Mouse (Mus musculus) liver, adult 2 months (tissue): ENCODE results near the gene Scgb1c1. TPM values are rescaled to one million over a fixed set of nuclear protein-coding genes. Genes with fewer than 3 reads are reported as not detected.

Source experiments
- DNase-seq: peaks from one replicate; pipeline ENCODE4 v3.0.0-alpha.2; 2011; ENCODE audit warnings: low read depth, low spot score; ENCODE audit errors: extremely low read depth
- H3K27ac ChIP-seq: fragments of 200-500 bp; replicated peaks from 2 replicates; pipeline ENCODE4 v1.5.1; 2012; ENCODE audit warnings: low read depth, mild to moderate bottlenecking, control low read depth, inconsistent platforms, low read length; ENCODE audit not compliant: insufficient read depth
- H3K27me3 ChIP-seq: fragments of 200-500 bp; 2 replicates; pipeline ENCODE4 v1.6.1; 2012; ENCODE audit warnings: mild to moderate bottlenecking, moderate library complexity, low read length, inconsistent platforms; ENCODE audit not compliant: control insufficient read depth, insufficient read depth
- H3K36me3 ChIP-seq: fragments of 200-500 bp; 2 replicates; pipeline ENCODE4 v1.6.1; 2012; ENCODE audit warnings: low read length, inconsistent platforms; ENCODE audit not compliant: control insufficient read depth, insufficient read depth
- H3K4me1 ChIP-seq: fragments of 200-500 bp; 2 replicates; pipeline ENCODE4 v1.6.1; 2011; ENCODE audit warnings: low read length; ENCODE audit not compliant: control insufficient read depth, insufficient read depth
- H3K4me3 ChIP-seq: fragments of 200-500 bp; 2 replicates; pipeline ENCODE4 v1.5.1; 2011; ENCODE audit warnings: low read depth, mild to moderate bottlenecking, control low read depth, low read length, moderate library complexity; ENCODE audit not compliant: insufficient read depth
- H3K79me2 ChIP-seq: fragments of 200-500 bp; 2 replicates; pipeline ENCODE4 v1.6.1; 2012; ENCODE audit warnings: inconsistent platforms, mild to moderate bottlenecking, low read length, moderate library complexity; ENCODE audit not compliant: control insufficient read depth, insufficient read depth
- H3K9ac ChIP-seq: fragments of 200-500 bp; 2 replicates; pipeline ENCODE4 v1.6.1; 2012; ENCODE audit warnings: low read depth, mild to moderate bottlenecking, control low read depth, inconsistent platforms, low read length
- CTCF ChIP-seq: fragments of 200-500 bp; IDR thresholded peaks from 2 replicates; pipeline ENCODE4 v1.5.1; 2011; ENCODE audit warnings: low read depth, low read length, control low read depth
- POLR2A ChIP-seq: fragments of 200-500 bp; IDR thresholded peaks from 2 replicates; pipeline ENCODE4 v1.6.1; 2011; ENCODE audit warnings: low read length, control low read depth; ENCODE audit not compliant: insufficient read depth; ENCODE audit errors: extremely low read depth
- WGBS: fragments of 180-500 bp; shearing (Covaris S2); methylation state at CpG from one replicate; pipeline ENCODE4 v1.1.7; 2018; 5-methylcytosine and 5-hydroxymethylcytosine counted together
- polyA plus RNA-seq: library from polyadenylated mRNA; depleted of rRNA; stranded (reverse); fragments of >200 nt; gene quantifications from 2 replicates; pipeline ENCODE4 v1.2.3, GENCODE M21; 2012
- total RNA-seq: library from RNA; depleted of rRNA; stranded (reverse); fragments of >200 nt; gene quantifications from 2 replicates; pipeline ENCODE4 v1.2.3, GENCODE M21; 2014

Scgb1c1 gene
- total and polyA plus RNA-seq, 2 experiments: 0.46 to 1.0 TPM

- Histone ChIP-seq H3K4me1 (peaks cover 16% of the 10 kb centered on the region), H3K27me3 (no peaks in the 10 kb centered on the region), H3K79me2 (no peaks in the 10 kb centered on the region), H3K27ac (no peak overlapping the region), H3K4me3 (no peak overlapping the region), H3K9ac (no peak overlapping the region), H3K36me3 (no peaks in the 10 kb centered on the region)
- DNase-seq: no peak
- WGBS: 76% methylated on average over 10 of the region's 10 CpGs
- no peak for TF ChIP-seq POLR2A
- TF ChIP-seq CTCF: no peak
Measured at GRCm38 (mm10) chr7:140846676-140847075, 1.3 kb downstream of the Scgb1c1 start.

- Histone ChIP-seq H3K79me2 (peaks cover 6% of the 10 kb centered on the region; the same call in 1 of the 2 replicates), H3K4me3 (no peak within 1 kb of the TSS), H3K36me3 (peaks cover 3% of the 10 kb centered on the region; the same call in 1 of the 2 replicates), H3K27ac (no peak within 1 kb of the TSS), H3K27me3 (no peaks in the 10 kb centered on the region), H3K9ac (no peak within 1 kb of the TSS), H3K4me1 (peaks cover 28% of the 10 kb centered on the region)
- DNase-seq: no peak
- TF ChIP-seq POLR2A: no peak
- TF ChIP-seq CTCF: no peak
- WGBS: 56% methylated on average over 11 of the region's 11 CpGs
Measured at GRCm38 (mm10) chr7:140847755-140848580, 2.6 kb downstream of the Scgb1c1 start, which contains the start of gene Odf3. TSS of gene Odf3 (plus strand) at chr7:140847805.

GRCm38 (mm10) chr7:140848591-140848990 is 3.2 kb downstream of the Scgb1c1 start:
- WGBS: 97% methylated on average over 10 of the region's 10 CpGs
- Histone ChIP-seq H3K36me3 (peaks cover 3% of the 10 kb centered on the region; the same call in 1 of the 2 replicates), H3K4me1 (peaks cover 31% of the 10 kb centered on the region)

GRCm38 (mm10) chr7:140851916-140852315 is 6.6 kb downstream of the Scgb1c1 start:
- no peak overlapping the region for H3K9ac ChIP-seq
- 75% methylated on average over 4 of the region's 4 CpGs for WGBS
- H3K27me3 ChIP-seq: no peaks in the 10 kb centered on the region
- peaks cover 48% of the 10 kb centered on the region for H3K4me1 ChIP-seq
- no peak overlapping the region for H3K4me3 ChIP-seq
- TF ChIP-seq CTCF: no peak
- no peak for TF ChIP-seq POLR2A
- peaks cover 26% of the 10 kb centered on the region for H3K79me2 ChIP-seq
- 0 out of 2 replicates have a peak overlapping the region, but pooled peaks have one; percentile 10 for H3K27ac ChIP-seq
- DNase-seq: peak; percentile 60
- peaks cover 8% of the 10 kb centered on the region; the same call in 1 of the 2 replicates for H3K36me3 ChIP-seq

More at GRCm38 (mm10) chr7:140848591-140848990, 3.2 kb downstream of the Scgb1c1 start:
- no peak for TF ChIP-seq CTCF
- TF ChIP-seq POLR2A: no peak
- H3K27ac ChIP-seq: no peak overlapping the region
- H3K27me3 ChIP-seq: no peaks in the 10 kb centered on the region
- H3K9ac ChIP-seq: no peak overlapping the region
- H3K4me3 ChIP-seq: no peak overlapping the region
- H3K79me2 ChIP-seq: peaks cover 8% of the 10 kb centered on the region; the same call in 1 of the 2 replicates
- DNase-seq: no peak

- H3K9ac ChIP-seq: peak overlapping the region; percentile 57
- peaks cover 8% of the 10 kb centered on the region; the same call in 1 of the 2 replicates for H3K36me3 ChIP-seq
- peak overlapping the region; percentile 89 for H3K27ac ChIP-seq
- no peak overlapping the region for H3K4me3 ChIP-seq
- H3K79me2 ChIP-seq: peaks cover 30% of the 10 kb centered on the region
- no peak for TF ChIP-seq CTCF
- TF ChIP-seq POLR2A: 0 out of 2 replicates have a peak, but pooled peaks have one; percentile 6
- WGBS: 31% methylated on average over 9 of the region's 9 CpGs
- H3K27me3 ChIP-seq: no peaks in the 10 kb centered on the region
- DNase-seq: peak; percentile 91
- peaks cover 51% of the 10 kb centered on the region for H3K4me1 ChIP-seq
Measured at GRCm38 (mm10) chr7:140853386-140853785, 8.0 kb downstream of the Scgb1c1 start.
